Mouse (Mus musculus) liver, adult 2 months (tissue): ENCODE data around the gene L3hypdh.

ENCODE experiments used
- CTCF ChIP-seq: fragments of 200-500 bp; IDR thresholded peaks from 2 replicates; pipeline ENCODE4 v1.5.1; 2011; ENCODE audit warnings: low read depth, low read length, control low read depth
- POLR2A ChIP-seq: fragments of 200-500 bp; IDR thresholded peaks from 2 replicates; pipeline ENCODE4 v1.6.1; 2011; ENCODE audit warnings: low read length, control low read depth; ENCODE audit not compliant: insufficient read depth; ENCODE audit errors: extremely low read depth

DNA sequence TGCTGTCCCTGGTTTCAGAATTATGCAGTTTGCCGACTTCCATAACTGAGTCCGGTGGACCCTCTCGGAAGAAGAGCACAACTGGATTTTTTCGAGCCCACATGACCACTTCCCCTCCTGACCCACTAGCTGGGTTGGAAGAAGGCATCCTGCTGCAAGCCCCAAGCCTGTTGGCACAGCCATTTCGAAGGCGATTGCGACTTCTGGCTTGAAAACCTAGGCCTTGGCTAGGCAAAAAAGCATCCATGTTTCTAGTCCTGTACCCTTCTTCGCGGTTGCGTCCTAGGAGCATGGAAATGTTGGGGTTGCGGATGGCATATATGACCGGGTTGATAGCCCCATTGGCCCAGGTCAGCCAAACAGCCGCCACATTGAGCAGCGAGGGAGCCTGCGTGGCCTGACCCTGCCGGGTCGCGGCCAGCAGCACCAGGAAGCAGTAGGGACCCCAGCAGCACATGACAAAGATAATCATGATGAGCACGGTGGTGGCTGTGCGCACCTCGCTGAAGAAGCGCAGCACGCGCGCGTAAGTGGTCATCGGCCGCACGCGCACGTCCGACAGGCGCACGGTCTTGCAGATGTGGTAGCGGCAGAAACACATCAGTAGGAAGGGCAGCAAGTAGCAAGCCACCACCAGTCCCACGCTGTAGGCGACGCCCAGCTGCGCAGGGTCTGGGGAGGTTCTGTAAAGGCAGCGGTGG lies 15.5 kb downstream of the L3hypdh start:
- TF ChIP-seq CTCF: no peak
- TF ChIP-seq POLR2A: no peak
